Mouse (Mus musculus) lung, adult 2 months (tissue): ENCODE data around the gene Gabra1.

ENCODE experiments used
- CTCF ChIP-seq: fragments of 200-500 bp; IDR thresholded peaks from 2 replicates; pipeline ENCODE4 v1.5.1; 2011; ENCODE audit warnings: mild to moderate bottlenecking, low read length, control low read depth; ENCODE audit not compliant: insufficient read depth
- POLR2A ChIP-seq: fragments of 200-500 bp; IDR thresholded peaks from 2 replicates; pipeline ENCODE4 v1.6.1; 2011; ENCODE audit warnings: low read depth, mild to moderate bottlenecking, control low read depth, low read length, borderline replicate concordance; ENCODE audit errors: extremely low read depth

- no peak for TF ChIP-seq POLR2A
- no peak for TF ChIP-seq CTCF
Measured at GRCm38 (mm10) chr11:42181973-42182824, 531 bp downstream of the Gabra1 start.
